9 mouse cellular contexts compared by ENCODE assay signal in the genomic region with DNA sequence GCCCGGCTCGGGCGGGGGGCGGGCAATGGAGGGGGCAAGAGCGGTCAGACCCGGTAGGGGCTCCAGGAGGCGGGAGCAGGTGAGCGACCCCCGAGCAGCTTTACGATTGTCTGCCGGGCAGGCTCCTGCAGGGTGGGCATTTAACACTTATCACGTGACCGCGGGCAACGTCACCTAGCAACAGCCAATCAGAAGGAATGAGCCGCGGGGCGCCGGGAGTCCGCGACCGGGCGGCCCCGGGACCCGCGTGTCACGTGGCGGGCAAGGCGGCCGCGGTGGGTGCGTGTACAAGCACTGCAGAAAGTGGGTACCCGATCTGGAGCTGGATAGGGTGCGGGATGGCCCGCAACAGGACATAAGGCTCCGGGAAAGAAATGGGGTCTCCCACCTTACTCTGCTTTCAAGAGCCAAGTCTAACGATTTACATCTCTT. TPM values are rescaled to one million over a fixed set of nuclear protein-coding genes. Genes with fewer than 3 reads are reported as not detected.
A peak's percentile ranks its signal among the peaks of the same experiment; 100 is the strongest.
DNase-seq lines count a peak whose midpoint lies in the region; ATAC-seq and TF ChIP-seq lines count a peak whose summit lies in the region.
"Had no signal": no experiment of that assay in that cellular context is flagged by ENCODE, and none has a peak within 500 bp of the region (broad histone marks: within the 10 kb centered on the region; RNA-seq: fewer than 3 reads in every experiment).

A gene (minus strand): TSS at position 115 of the 432 bp plus-strand sequence.

- DNase-seq in kidney, adult 2 months = peak; percentile 3
- no peak for DNase-seq in kidney, adult 8-10 months
- peak; percentile 70 for DNase-seq in Muller cell, postnatal 12 days (ENCODE audit: inconsistent ontology term)
- DNase-seq in right cerebral cortex, postnatal 4 days = peak; percentile 60
- DNase-seq in ovary, postnatal 14 days (ENCODE audit: low spot score) = no peak

- peak within 1 kb of the TSS; percentile 62 for H3K9ac ChIP-seq in forebrain, embryonic 15.5 days (replicated peaks)
- peak within 1 kb of the TSS; percentile 39 for H3K9ac ChIP-seq in limb, embryonic 15.5 days

- H3K4me3 ChIP-seq in kidney, adult 2 months (ENCODE audit: insufficient read depth, low read depth, low read length) = peak within 1 kb of the TSS; percentile 16; the same call in 1 of the 2 replicates
- peak within 1 kb of the TSS; percentile 57 for H3K4me3 ChIP-seq in forebrain, embryonic 15.5 days
- peak within 1 kb of the TSS; percentile 48 for H3K4me3 ChIP-seq in limb, embryonic 15.5 days

- 0 out of 2 replicates have a peak, but pooled peaks cover 3% of the 10 kb centered on the region for H3K4me1 ChIP-seq in kidney, adult 2 months (ENCODE audit: control insufficient read depth, insufficient read depth, low read length)
- peaks cover 38% of the 10 kb centered on the region for H3K4me1 ChIP-seq in forebrain, embryonic 15.5 days
- H3K4me1 ChIP-seq in limb, embryonic 15.5 days = peaks cover 41% of the 10 kb centered on the region

- H3K36me3 ChIP-seq in kidney, adult 2 months (ENCODE audit: control insufficient read depth, insufficient read depth, low read length) = no peaks in the 10 kb centered on the region
- no peaks in the 10 kb centered on the region for H3K36me3 ChIP-seq in forebrain, embryonic 15.5 days
- no peaks in the 10 kb centered on the region for H3K36me3 ChIP-seq in limb, embryonic 15.5 days

- ATAC-seq in forebrain, embryonic 15.5 days (replicated peaks) = peak; percentile 76
- ATAC-seq in limb, embryonic 15.5 days (ENCODE audit: insufficient number of reproducible peaks, low FRiP score, low TSS enrichment, low read depth) = no peak
- ATAC-seq in erythroid progenitor cell, adult 5-6 weeks (replicated peaks; ENCODE audit: low FRiP score, poor library complexity, severe bottlenecking) = no peak

- H3K9me3 ChIP-seq in forebrain, embryonic 15.5 days = no peaks in the 10 kb centered on the region
- H3K9me3 ChIP-seq in limb, embryonic 15.5 days = no peaks in the 10 kb centered on the region

- peaks cover 28% of the 10 kb centered on the region for H3K27me3 ChIP-seq in kidney, adult 2 months (replicated peaks; ENCODE audit: control insufficient read depth, insufficient read depth, low read length)
- H3K27me3 ChIP-seq in forebrain, embryonic 15.5 days = peaks cover 31% of the 10 kb centered on the region
- H3K27me3 ChIP-seq in limb, embryonic 15.5 days = peaks cover 88% of the 10 kb centered on the region

- no peak within 1 kb of the TSS for H3K27ac ChIP-seq in kidney, adult 2 months (ENCODE audit: insufficient read depth, low read depth, low read length)
- H3K27ac ChIP-seq in forebrain, embryonic 15.5 days (replicated peaks) = peak within 1 kb of the TSS; percentile 93
- no peak within 1 kb of the TSS for H3K27ac ChIP-seq in limb, embryonic 15.5 days
- H3K27ac ChIP-seq: macrophage had no signal

- WGBS in kidney, adult 2 months = 1% methylated on average over 37 of the region's 37 CpGs
- WGBS in forebrain, embryonic 15.5 days = under 1% methylated on average over 37 of the region's 37 CpGs
- WGBS in limb, embryonic 15.5 days = under 1% methylated on average over 37 of the region's 37 CpGs

- TF ChIP-seq CTCF in kidney, adult 2 months (conservative IDR thresholded peaks at IDR 0.05; ENCODE audit: insufficient read depth, insufficient read length, low read depth, low read length) = no peak

- no peak for TF ChIP-seq POLR2A in kidney, adult 2 months (IDR thresholded peaks at IDR 0.05; ENCODE audit: low read depth, low read length)

- H3K4me2 ChIP-seq in forebrain, embryonic 15.5 days (replicated peaks) = peak within 1 kb of the TSS; percentile 92
- H3K4me2 ChIP-seq in limb, embryonic 15.5 days = peak within 1 kb of the TSS; percentile 95

RNA-seq across cellular contexts. Expression of the gene that starts here (rescaled TPM):
- not detected in 2 replicates for polyA plus RNA-seq in kidney, adult 2 months (2012; rRNA removed)
- polyA plus RNA-seq in forebrain, embryonic 15.5 days (2015; fragmentation: Nextera tagmentation; extraction: Ambion mirVana) = 67.5 and 67.8 TPM in 2 replicates
- 3.5 and 3.6 TPM in 2 replicates for polyA plus RNA-seq in limb, embryonic 15.5 days (2015; fragmentation: Nextera tagmentation; extraction: Ambion mirVana)
- not detected in 2 replicates for total RNA-seq in erythroid progenitor cell, adult 5-6 weeks (2015; ENCODE audit: low replicate concordance)
- total RNA-seq in erythroid progenitor cell, adult 5-6 weeks (2017; ENCODE audit: low replicate concordance) = not detected in 2 replicates
- polyA plus RNA-seq: macrophage had no signal

Comparison
In these comparisons a context has a peak if more than half of its experiments do, and no peak if none do; other contexts are left out.
1. RNA of the gene that starts here (polyA plus RNA-seq): 67.5 to 67.8 TPM in forebrain, embryonic 15.5 days; 3.5 to 3.6 TPM in limb, embryonic 15.5 days and not detected in kidney, adult 2 months; every median in the first group is over 10 times any median in the second.
2. Peak in DNase-seq and H3K4me3 ChIP-seq in kidney, adult 2 months; RNA of the gene not detected or under 1 TPM.
3. DNase-seq: peak in Muller cell, postnatal 12 days (single experiment) and right cerebral cortex, postnatal 4 days (single experiment); none in kidney, adult 8-10 months (0 of 2) and ovary, postnatal 14 days (single experiment).
4. Peak in every context shown above with its lines, with median percentiles within 50 percentile points of each other: H3K4me3 ChIP-seq.